Mouse (Mus musculus) megakaryocyte, adult 5-6 weeks (primary cell): ENCODE results near the gene Tiam2. TPM values are rescaled to one million over a fixed set of nuclear protein-coding genes. Genes with fewer than 3 reads are reported as not detected.
"Not testable (repeated sequence)": the region's sequence is repeated elsewhere in the genome, so short reads cannot be mapped to it uniquely, and the experiment has no call there.

Source experiments
- ATAC-seq: 2 replicates; pipeline ENCODE4 v1.8.0; 2016; ENCODE audit warnings: mild to moderate bottlenecking, inconsistent platforms; ENCODE audit not compliant: poor library complexity, severe bottlenecking
- total RNA-seq, 2 experiments: library from RNA; stranded (forward) in 1 of 2; stranded (reverse) in 1 of 2; fragments of 153-499, 151-499 nt in 1 of 2; fragments of 221-1000, 200-1000 nt in 1 of 2; gene quantifications; 2 replicates each; pipeline versions ENCODE4 v1.2.3 to v1.2.4; 2015 to 2017

Gene Tiam2
- total RNA-seq, 2 experiments from 2014 or later, result 23.7 to 42.3 TPM

GRCm38 (mm10) chr17:3338821-3339220 lies 12.4 kb downstream of the Tiam2 start:
- ATAC-seq, result no peak

GRCm38 (mm10) chr17:3344872-3345271 lies 18.5 kb downstream of the Tiam2 start:
- ATAC-seq, result no peak

GRCm38 (mm10) chr17:3345276-3345885 lies 19.0 kb downstream of the Tiam2 start:
- ATAC-seq, result no peak

GRCm38 (mm10) chr17:3347800-3348199 lies 21.4 kb downstream of the Tiam2 start:
- ATAC-seq, result no peak

GRCm38 (mm10) chr17:3349331-3349730 lies 23.0 kb downstream of the Tiam2 start:
- ATAC-seq, result no peak

- no peak for ATAC-seq
Measured at GRCm38 (mm10) chr17:3349939-3350338, 23.6 kb downstream of the Tiam2 start.

- no peak for ATAC-seq
Measured at GRCm38 (mm10) chr17:3350405-3350804, 24.0 kb downstream of the Tiam2 start.

- no peak for ATAC-seq
Measured at GRCm38 (mm10) chr17:3351668-3352067, 25.3 kb downstream of the Tiam2 start.

GRCm38 (mm10) chr17:3353141-3353540 lies 26.8 kb downstream of the Tiam2 start:
- ATAC-seq, result not testable (repeated sequence)

- no peak for ATAC-seq
Measured at GRCm38 (mm10) chr17:3354856-3355255, 28.5 kb downstream of the Tiam2 start.

- no peak for ATAC-seq
Measured at GRCm38 (mm10) chr17:3356633-3357365, 30.4 kb downstream of the Tiam2 start.

GRCm38 (mm10) chr17:3360236-3360635 lies 33.9 kb downstream of the Tiam2 start:
- no peak for ATAC-seq

- no peak for ATAC-seq
Measured at GRCm38 (mm10) chr17:3361751-3362150, 35.4 kb downstream of the Tiam2 start.

- ATAC-seq, result no peak
Measured at GRCm38 (mm10) chr17:3363216-3363615, 36.8 kb downstream of the Tiam2 start.

- no peak for ATAC-seq
Measured at GRCm38 (mm10) chr17:3366741-3367140, 40.4 kb downstream of the Tiam2 start.

- no peak for ATAC-seq
Measured at GRCm38 (mm10) chr17:3368386-3368785, 42.0 kb downstream of the Tiam2 start.

GRCm38 (mm10) chr17:3369631-3370030 lies 43.3 kb downstream of the Tiam2 start:
- ATAC-seq, result no peak

GRCm38 (mm10) chr17:3378606-3379005 lies 52.2 kb downstream of the Tiam2 start:
- no peak for ATAC-seq

GRCm38 (mm10) chr17:3379753-3380588 lies 53.6 kb downstream of the Tiam2 start:
- ATAC-seq, result no peak

GRCm38 (mm10) chr17:3385391-3385790 lies 59.0 kb downstream of the Tiam2 start:
- no peak for ATAC-seq

- no peak for ATAC-seq
Measured at GRCm38 (mm10) chr17:3387819-3388218, 61.4 kb downstream of the Tiam2 start.

GRCm38 (mm10) chr17:3389741-3390140 lies 63.4 kb downstream of the Tiam2 start:
- no peak for ATAC-seq
